Mouse (Mus musculus): ENCODE data around the gene Gm49353.

DNA sequence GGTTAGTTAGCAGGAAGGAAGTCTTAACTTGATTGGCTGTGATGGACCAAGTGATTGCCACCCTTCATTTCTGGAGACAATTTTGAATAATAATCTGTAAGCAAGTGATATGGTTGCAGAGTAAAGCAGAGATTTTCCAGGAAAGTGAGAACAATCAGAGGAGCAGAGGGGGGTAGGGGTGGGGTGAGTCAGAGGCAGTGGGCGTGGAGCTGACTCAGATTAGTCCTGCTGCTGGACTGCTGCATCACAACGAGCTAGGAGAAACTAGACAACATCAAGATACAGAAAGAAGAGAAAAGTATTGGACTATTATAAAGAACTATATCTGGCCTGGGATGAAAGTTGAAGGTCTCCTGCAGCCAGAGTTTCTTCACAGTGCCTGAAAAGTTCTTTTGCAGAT, 20.8 kb upstream of the Gm49353 start:
- TF ChIP-seq POLR2A (IDR thresholded peaks at IDR 0.05; ENCODE audit: borderline replicate concordance, extremely low read depth, insufficient read depth, insufficient read length, poor library complexity, severe bottlenecking) (no peak), CTCF (IDR thresholded peaks at IDR 0.05; ENCODE audit: borderline replicate concordance, extremely low read depth, insufficient read depth, insufficient read length) (no peak)
